Mouse (Mus musculus): Measurements from ENCODE around the gene Btg2. TPM values are rescaled to one million over a fixed set of nuclear protein-coding genes. Genes with fewer than 3 reads are reported as not detected.

Gene Btg2
- 100 to 1,000 TPM; 174 to 181 TPM for polyA plus RNA-seq (2017; shearing (Covaris generic))

- ATAC-seq = peak; percentile 67
These were observed at the start of gene Btg2 for GRCm38 (mm10) chr1:134078802-134079476. Gene Btg2 (minus strand): TSS chr1:134079120.

DNA sequence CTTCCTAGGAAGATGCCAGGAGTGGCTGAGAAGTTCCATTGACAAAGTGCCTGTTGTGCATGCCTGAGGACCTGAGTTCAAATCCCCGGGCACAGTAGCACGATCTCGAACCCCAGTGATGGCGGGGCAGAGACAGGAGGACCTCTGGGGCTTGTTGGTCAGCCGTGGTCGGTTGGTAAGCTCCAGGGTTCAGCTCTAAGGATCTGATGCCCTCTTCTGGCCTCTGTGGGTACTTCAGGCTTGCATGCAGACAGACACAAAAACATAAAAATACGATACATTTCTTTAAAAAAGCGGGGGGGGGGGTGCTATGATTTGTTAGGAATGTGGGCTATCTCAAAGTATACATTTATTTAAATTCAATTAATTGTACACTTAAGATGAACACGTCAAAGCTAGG is 43.3 kb upstream of the Btg2 start:
- ATAC-seq = no peak

GRCm38 (mm10) chr1:134120179-134120578 is 41.3 kb upstream of the Btg2 start:
- ATAC-seq = no peak

DNA sequence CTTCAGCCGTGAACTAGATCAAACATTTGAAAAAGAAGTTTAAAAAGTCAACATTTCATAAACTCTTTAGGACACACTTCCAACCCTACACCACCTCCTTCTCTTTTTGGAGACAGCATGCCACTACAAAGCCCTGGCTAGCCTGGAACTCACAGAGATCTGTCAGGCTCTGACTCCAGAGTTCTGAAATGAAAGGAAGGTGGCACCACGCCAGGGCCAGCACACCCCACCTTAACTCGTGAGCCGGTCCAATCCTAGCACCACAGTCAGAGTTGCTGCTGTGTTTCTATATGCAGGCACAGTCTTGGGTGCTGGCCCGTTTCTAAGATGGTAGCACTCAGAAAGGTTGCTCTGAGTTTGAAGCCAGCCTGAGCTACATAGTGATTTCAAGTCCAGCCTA is 38.2 kb upstream of the Btg2 start:
- no peak for ATAC-seq

- no peak for ATAC-seq
These were observed 36.5 kb upstream of the Btg2 start for GRCm38 (mm10) chr1:134115424-134115823.

GRCm38 (mm10) chr1:134114730-134115129 is 35.8 kb upstream of the Btg2 start:
- no peak for ATAC-seq

GRCm38 (mm10) chr1:134114018-134114417 is 35.1 kb upstream of the Btg2 start:
- no peak for ATAC-seq

DNA sequence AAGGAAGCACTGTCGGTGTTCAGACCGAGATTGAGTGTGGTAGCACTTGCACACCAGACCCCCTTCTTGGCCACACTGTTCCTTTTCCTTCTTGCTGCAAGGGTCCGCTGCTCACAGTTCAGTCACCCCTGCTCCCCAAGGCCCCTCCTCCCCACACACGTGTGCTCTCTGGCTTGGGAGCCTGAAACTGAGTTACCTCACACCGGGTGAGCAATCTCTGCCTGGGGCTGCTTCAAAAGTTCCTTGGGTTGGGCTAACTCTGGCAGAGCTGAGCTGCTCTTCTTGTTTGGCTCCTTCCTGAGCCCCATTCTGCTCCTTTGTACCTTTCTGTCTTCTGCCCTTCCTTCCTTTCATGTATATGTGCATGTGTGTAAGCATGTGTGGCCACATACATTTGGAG is 34.6 kb upstream of the Btg2 start:
- no peak for ATAC-seq

DNA sequence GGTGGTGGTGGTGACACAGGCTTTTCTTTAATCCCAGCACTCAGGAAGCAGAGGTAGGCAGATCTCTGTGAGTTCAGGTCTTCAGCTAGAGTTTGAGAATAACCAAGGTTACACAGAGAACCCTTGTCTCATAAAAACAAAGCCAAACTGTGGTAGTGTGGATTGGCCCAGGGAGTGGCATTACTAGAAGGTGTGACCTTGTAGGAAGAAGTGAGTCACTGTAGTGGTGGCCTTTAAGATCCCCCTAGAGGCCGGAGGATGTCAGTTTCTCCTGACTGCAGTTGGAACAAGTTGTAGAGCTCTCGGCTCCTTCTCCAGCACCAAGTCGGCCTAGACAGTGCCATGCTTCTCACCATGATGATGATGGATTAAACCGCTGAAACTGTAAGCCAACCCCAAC is 32.1 kb upstream of the Btg2 start, which contains the start of gene Chit1:
Gene Chit1, plus strand, starts transcription at position 264 of the 400 bp plus-strand sequence.
- ATAC-seq = peak; percentile 65

- no peak for ATAC-seq
These were observed 31.5 kb upstream of the Btg2 start for GRCm38 (mm10) chr1:134110449-134110848.

- ATAC-seq = no peak
These were observed 31.1 kb upstream of the Btg2 start for GRCm38 (mm10) chr1:134110015-134110414.

DNA sequence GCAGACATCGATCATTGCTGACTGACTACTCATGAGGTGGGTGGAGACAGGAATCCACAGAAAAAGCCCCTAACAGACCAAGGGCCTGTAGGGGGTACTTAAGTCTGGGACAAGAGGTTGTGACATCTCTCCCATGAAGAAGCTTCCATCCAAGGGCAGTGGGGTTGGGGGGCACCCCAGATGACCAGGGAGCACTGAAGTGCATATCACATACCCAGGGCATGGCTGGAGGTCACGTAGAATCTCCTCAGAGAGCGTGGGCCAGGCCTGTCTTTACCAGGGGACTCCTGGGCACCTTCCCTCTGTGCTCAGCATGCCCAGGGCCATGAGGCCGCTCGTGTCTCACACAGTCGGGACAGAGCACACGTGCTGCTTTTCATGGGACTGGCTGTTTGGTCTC is 28.9 kb upstream of the Btg2 start:
- ATAC-seq = no peak

- ATAC-seq = peak; percentile 83
These were observed 27.8 kb upstream of the Btg2 start for GRCm38 (mm10) chr1:134106719-134107118.

DNA sequence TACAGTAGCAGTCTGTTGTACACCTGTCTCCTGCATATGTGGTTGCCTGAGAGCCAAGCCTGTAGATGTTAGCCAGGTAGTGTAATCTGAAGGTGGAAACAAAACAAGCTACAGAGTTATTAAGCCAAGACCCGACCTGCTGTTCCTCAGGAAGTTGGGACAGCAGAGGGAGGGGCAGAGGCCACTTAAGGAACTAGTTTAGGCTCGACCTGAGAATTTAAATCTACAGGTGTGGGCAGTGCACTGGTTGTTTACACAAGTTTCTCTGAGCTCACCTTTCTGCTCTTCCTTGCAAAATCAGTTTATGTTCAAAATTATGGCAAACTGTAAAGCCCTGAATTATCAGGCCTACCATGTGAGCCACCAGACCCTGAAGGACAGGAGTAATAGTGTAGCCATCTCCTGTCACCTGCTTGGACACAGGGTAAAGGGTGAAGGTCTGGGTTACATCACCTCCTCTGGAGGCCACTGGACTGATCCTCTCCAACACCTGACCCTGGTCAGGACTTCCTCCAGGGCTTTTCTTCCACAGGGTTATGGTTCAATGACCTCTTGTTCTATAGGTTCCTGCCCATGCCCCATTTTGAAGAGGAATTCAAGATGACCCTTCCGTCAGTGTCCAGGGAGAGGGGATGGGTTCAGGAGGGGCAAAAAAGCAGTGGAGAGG is 27.0 kb upstream of the Btg2 start:
- no peak for ATAC-seq

- ATAC-seq = no peak
These were observed 26.3 kb upstream of the Btg2 start for GRCm38 (mm10) chr1:134105043-134105763.

DNA sequence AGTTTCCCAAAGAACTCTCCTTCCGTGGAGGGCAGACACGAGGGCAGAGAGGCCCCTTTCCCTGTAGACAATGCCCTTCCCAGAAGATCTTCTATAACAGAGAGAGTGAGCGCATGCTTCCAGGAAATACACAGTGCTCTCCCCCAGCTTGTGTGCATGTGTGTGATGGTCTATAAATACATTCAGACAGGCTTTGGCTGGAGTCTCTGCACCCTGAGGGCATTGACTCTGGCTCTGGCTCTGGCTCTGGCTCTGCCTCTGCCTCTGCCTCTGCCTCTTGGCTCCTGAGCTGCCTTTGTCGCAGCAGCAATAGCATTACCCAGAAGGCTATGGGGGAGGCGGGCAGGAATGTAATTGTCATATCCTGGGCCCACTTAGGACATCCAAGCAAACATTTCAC is 24.9 kb upstream of the Btg2 start:
- no peak for ATAC-seq

- no peak for ATAC-seq
These were observed 22.7 kb upstream of the Btg2 start for GRCm38 (mm10) chr1:134101593-134101992.

GRCm38 (mm10) chr1:134100928-134101327 is 22.0 kb upstream of the Btg2 start:
- ATAC-seq = no peak

- no peak for ATAC-seq
These were observed 21.5 kb upstream of the Btg2 start for GRCm38 (mm10) chr1:134100401-134100800.

DNA sequence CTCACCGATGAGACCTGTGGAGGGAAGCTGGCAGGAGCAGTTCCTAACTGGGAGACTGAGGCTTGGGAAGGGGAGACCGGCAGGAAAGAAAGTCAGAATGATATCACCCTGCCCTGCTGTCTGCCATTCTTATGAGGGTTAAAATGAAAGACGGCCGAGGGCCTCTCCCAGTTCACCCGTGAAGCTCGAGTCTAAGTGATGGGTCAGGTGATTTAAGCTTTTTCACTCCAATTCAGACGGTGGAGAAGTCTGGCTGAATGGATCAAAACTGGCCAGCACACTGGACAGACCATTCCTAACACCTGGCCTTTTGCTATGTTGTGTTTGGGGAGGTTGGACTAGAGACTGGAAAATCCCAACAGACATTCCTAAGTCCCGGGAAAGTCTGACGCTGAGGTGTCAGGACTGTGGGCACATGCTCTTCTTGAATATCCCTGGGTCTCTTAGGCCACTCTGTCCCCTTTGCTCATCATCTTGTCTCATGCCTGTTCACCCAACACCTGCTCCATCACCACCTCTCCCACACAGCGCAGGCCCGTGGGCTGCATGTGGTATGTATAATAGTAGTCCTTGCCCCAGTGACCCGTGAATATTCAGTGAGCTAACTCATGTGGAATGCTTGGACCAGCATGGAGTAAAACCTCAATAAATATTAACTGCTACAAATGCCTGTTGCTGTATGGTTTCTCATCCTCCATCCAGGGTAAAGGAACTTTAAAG is 20.8 kb upstream of the Btg2 start:
- ATAC-seq = peak; percentile 16

DNA sequence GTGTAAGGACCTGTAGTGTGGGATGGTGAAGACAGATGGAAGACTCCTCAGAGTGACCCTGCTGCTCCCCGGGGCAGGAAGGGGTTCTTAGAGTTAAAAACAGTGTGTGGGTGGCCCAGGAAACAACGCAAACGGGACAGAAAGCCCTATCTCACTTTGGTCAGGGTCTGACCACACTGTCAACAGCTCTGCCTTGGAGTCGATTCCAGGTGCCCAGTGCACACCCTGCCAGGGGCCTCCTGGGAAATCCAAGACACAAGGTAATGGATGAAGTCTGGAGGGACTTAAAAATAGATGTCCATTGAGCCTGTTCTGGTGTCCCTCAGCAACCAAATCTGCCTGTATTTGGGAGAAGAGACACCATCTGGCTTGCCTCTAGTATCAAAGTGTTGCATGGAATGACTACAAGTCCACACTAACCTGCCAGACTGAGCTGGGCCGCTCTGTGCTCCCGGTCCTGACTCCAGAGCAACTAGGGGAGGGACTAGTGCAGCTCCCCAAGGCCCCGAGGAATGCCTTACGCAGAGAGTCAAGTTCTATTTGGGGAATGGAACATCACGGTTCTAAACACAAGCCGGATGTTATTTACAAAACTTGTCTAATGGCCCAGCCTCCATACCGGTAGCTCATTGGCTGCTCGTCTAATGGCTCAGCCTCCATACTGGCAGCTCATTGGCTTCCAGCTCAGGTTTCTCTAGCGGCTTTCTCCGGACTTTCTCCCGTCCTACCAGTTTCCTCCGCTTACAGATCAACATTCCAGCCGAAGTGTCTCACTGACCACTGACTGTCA is 20.0 kb upstream of the Btg2 start:
- ATAC-seq = peak; percentile 96

Measured in activated CD4-positive, CD25-positive, alpha-beta regulatory T cell, adult 4 months (primary cell).